Mouse (Mus musculus) left cerebral cortex, postnatal 36 days (tissue): ENCODE measurements around the gene Nptx1. TPM values are rescaled to one million over a fixed set of nuclear protein-coding genes. Genes with fewer than 3 reads are reported as not detected.

Experiments used
- DNase-seq, 2 experiments: peaks; one replicate each; pipeline ENCODE4 v3.0.0; 2021 to 2022; ENCODE audit warnings: low spot score in 2 of 2, mixed read lengths in 1 of 2
- intact Hi-C: fragments of 180-260 bp; cut with DNase I; formaldehyde crosslinking; loops from one replicate; pipeline ENCODE4 v1.15.1; 2025
- total RNA-seq, 2 experiments: library from RNA; stranded (reverse); gene quantifications; 2 replicates each; pipeline ENCODE4 v1.2.3; 2021

Nptx1 gene
- total RNA-seq, 2 experiments from 2014 or later, result 240 to 248 TPM

DNA sequence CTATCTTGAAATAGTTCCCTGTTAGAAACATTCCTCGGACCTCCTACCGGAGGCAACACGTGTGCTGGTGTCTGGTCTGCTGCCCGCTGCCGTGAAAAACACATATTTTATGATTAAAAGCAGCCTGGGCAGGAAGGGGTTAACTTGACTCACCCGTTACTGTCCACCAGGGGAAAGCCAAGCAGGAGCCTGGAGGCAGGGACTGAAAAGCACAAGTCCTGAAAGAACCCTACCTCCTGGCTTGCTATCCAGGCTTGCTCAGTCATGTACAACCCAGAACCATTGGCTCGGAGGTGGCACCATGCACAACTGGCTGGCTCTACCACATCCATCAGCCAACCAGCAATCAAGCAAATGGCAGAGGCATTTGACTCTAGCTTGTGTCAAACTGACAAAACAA, 13.8 kb downstream of the Nptx1 start:
- no peak for DNase-seq
- intact Hi-C loops, result no loop called here

DNA sequence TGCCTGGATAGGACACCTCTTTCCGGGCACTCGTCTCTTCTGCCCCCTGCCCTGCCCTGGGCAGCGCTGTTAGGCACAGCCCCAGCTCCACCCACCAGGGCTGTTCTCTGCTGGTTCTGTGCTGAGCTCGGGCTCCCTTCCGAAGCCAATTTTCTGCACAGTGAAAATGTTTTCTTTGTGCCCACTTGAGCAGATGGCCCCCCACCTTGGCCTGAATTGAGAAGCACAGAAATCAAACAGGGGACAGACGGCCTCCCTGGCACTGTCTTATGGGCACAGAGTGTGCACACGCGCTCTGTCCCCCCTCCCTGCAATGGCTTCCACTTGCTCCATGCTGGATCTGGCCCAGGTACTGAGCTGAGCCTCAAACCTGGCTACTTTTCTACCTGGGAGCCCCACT, 15.1 kb downstream of the Nptx1 start:
- intact Hi-C loops, result no loop called here
- no peak for DNase-seq

DNA sequence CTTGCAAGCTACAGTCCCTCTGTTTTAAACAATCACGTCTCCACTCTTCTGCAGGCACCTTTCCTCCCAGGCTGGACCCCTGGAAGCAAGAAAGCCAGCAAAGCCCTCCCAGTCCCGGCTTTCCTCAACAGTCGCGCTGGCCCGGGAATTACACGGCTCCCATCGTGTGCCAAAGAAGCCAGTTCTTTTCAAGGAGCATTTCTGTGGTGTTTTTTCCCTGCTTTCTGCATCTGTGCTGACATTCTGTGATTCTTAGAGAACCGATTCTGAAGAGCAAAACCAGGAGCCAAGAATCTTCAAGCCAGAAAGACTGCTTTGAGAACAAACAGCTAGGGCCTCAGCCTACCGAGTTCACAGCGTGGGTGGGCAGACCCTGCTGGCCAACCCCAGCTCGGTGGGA, 18.6 kb downstream of the Nptx1 start:
- DNase-seq, result no peak
- intact Hi-C loops, result no loop called here

DNA sequence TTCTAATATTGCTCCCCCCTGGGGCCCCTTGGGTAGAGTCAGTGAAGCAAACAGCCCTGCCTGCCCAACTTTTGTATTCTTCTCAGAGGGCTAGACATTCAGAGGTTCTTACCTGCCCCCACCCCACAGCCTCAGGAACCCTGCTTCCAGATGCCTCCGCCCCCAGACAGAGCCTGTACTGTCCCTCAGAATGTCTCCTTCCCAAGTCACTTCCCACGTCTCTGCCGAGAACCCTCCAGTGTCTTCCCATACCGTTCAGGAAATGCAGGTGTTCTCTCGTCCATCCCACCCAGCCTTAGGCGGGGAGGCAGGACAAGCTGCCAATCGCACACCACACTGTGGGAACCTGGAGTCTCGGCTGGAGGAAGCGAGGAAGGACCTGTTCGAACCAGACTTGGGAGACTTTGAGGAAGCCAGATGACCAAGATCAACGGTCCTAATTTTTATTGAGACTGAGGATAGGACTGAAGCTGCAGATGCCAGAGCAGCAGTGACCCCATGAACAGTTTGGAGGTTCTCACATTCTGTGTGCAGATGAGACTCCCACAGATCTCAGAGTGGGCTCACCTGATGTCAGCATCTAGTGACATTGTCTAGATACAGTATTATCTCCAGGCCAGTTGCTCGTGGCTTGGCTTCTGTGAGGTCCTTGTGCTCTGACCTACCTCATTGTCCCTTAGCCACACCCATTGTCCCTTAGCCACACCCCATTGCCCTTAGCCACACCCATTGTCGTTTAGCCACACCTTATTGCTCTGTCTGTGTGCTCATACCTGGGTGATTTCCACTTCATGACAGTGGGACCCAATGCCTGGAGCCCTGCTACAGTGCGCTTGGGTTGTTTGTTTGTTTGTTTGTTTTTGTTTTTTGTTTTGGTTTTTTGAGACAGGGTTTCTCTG, 21.2 kb downstream of the Nptx1 start:
- intact Hi-C loops, result no loop called here
- peak in 1 of 2 experiments; percentile 40 for DNase-seq

DNA sequence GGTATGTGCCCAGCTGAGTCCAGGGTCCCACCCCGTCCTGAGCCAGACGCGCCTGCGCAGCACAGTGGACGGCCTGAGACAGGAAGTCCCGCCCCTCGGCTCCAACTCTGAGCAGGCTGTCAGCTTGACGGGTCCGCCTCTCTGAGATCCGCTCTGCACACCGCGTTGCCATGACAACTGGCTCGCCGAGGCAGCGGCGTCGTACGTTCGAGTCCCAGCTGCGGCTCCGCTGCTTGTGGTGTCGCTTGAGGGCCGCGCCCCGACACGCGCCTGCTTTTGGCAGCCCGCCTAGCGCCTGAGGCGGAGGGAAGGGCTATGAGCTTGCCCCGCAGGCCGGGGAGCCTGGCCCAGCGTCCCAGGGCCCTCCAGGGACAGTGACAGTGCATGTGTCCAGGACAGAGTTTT, 23.0 kb downstream of the Nptx1 start:
- intact Hi-C loops, result no loop called here
- DNase-seq, result peak; percentile 64 to 68

DNA sequence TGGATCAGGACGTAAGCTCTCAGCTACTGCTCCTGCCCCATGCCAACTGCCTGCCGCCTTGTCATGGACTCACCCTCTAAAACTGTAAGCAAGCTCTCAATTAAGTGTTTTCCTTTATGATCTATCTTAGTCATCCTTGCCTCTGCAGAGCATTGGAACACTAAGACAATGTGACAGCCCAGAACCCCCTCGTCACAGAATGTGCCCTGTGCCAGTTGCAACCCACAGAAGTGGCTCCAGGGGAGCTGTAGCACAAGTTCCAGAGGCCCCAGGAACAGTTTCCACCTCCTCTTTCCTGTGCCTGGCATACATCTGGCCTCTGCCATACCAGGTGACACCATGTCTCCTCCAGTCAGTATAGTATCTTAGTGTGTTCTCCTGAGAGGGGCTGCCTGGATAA, 24.2 kb downstream of the Nptx1 start:
- intact Hi-C loops, result no loop called here

DNA sequence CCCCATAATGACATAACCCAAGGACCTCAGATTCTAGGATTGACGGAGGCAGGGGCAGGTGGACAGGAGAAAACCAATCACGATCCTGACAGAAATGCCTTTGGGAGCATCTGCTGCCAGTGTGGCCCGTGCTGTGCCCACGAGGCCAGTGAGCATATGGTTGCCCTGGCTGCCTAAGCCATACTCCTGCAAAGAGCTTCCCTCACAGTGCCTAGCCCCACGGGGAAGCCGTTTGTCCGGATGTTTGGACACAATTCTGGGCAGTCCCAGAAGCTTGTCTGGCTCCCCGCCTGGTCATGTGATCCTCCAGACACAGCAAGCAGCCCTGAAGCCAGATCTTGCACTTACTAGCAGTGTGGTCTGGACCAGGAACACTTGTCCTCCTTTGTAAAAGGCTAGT, 24.8 kb downstream of the Nptx1 start:
- intact Hi-C loops, result no loop called here
- no peak for DNase-seq

More for the DNA sequence above, 24.2 kb downstream of the Nptx1 start:
- no peak for DNase-seq

DNA sequence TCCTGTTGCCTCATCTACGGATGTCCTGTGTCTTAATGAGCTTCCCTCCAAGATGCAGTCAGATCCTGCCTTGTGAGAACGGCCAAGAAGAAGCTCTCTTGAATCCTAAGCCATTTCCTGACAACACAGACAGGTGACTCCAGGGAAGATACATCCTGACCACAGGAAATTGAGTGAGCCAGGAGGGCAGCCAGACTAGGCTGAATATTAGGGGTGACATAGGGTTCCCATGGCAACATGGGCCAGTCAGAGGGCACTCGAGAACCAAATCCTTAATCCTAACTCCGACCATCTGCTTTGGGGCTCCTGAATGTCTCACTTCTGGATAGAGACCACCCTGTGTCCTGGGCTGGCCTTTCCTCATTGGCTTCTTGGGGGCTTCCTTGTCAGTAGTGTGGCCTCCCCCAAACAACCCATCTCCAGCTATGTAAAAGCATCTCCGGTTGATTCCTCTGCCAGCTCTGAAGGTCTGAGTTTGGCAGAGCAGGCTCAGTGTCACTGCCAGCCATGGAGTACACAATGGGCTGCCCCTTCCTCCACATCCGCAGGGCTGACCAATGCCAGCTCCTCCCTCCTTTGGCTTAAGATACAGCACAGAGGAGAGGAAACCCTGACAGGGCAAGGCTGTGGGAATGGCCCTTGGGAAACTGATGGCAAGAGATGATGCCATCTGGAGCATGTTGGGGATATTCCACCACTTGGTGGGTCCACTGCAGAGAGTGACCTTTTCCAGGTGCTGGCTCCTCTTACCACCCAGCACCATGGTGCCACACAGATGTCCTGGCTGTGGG, 25.4 kb downstream of the Nptx1 start:
- intact Hi-C loops, result no loop called here
- no peak for DNase-seq

DNA sequence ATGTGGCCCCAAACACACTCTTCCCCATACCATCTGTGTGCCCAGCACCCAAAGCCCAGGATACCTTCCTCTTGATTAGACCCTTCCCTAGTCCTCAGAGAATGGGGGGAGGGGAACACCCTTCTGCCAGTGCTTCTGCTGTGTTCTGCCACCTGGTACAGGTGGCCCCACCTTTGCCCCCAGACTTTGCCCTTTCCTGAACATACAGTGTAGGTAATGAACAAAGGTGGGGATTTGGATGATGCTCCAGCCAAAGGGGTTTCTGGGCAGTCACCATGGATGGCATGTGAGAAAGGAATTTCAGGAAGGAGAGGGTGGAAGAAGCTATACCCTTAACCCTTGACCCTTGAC, 26.9 kb downstream of the Nptx1 start:
- DNase-seq, result no peak
- intact Hi-C loops, result no loop called here

DNA sequence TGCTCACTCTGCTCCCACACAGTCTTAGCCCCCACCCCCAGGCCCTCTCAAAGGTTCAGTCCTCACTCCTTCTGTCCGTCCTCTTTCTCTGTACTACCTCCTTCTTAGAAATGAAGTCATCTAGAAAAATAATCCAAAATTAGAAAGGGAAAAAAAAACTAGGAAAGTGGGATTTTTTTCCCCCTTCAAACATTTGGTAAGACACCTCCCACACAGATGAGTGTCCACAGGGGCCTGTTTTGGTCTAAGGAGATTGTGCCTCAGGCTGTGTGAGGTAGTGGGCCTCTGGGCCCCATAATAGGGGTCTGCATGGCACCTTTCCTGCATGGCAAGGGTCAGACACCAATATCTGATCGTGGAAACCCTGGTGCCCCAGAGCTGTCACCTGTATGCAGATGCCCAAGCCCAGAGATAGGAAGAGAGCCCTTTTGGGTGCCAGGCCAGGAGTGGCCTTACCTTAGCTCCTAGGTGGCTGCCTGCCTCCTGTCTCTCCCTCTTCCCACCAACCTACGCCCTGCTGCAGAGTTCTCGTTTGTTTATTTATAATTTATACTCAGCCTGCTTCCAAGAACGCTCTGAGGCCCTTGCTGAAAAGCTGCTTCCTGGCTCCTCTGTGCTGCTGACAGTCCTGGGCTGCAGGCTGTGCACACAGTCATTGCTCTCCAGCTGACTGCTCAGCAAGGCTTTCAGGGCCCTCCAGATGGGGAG, 27.4 kb downstream of the Nptx1 start:
- DNase-seq, result peak; percentile 61 to 65
- intact Hi-C loops, result no loop called here

DNA sequence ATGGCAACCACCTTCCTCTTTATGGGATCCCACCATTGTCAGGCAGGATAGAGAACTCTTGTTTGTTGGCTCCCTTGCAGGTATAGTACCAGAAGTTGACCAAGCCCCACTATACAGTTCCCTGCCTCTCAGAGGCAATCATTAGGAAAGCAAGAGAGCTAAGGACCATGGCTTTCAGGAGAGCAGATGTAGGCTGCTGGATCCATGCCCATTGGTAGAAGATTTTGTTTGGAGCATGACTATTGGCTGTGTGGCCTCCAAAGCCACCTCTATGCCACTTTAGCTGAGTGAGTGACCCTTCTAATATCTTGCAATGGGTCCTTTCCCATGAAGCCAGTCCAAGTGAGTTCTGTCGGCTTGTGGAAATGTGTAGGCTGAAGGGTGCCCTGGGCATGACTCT, 28.2 kb downstream of the Nptx1 start:
- no peak for DNase-seq
- intact Hi-C loops, result no loop called here

DNA sequence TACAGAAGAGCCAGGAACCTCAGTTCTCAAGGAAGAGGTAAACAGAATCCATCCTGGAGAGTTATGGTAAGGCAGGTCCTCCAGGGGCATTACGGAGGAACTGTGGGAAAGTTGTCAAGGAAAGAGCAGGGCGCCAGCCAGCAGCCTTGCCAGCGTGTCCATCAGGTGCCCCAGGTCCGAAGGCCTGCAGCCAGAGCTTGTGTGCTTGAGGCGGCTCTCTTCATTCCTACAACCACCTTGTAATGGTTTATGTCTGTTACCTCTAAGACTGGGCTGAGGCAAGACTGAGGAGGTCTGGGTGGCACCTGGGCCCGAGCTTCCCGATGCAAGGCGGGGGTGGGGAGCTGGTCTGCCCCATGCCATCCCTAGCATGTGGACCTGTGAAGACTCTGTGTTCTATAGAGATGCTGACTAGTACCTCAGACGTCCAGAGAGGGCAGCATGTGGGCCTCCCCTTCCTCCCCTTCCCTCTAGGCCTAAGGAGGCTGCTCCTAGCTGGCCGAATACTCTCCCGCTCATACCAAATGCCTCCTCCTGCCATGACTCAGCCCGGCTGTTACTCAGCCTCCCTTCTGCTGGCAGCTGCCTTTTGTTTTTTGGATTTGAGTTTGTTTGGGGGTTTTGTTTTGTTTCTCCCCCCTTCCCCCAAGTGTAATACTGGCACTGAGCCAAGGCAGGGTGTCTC, 30.7 kb downstream of the Nptx1 start:
- intact Hi-C loops, result no loop called here
- peak in 1 of 2 experiments; percentile 69 for DNase-seq

DNA sequence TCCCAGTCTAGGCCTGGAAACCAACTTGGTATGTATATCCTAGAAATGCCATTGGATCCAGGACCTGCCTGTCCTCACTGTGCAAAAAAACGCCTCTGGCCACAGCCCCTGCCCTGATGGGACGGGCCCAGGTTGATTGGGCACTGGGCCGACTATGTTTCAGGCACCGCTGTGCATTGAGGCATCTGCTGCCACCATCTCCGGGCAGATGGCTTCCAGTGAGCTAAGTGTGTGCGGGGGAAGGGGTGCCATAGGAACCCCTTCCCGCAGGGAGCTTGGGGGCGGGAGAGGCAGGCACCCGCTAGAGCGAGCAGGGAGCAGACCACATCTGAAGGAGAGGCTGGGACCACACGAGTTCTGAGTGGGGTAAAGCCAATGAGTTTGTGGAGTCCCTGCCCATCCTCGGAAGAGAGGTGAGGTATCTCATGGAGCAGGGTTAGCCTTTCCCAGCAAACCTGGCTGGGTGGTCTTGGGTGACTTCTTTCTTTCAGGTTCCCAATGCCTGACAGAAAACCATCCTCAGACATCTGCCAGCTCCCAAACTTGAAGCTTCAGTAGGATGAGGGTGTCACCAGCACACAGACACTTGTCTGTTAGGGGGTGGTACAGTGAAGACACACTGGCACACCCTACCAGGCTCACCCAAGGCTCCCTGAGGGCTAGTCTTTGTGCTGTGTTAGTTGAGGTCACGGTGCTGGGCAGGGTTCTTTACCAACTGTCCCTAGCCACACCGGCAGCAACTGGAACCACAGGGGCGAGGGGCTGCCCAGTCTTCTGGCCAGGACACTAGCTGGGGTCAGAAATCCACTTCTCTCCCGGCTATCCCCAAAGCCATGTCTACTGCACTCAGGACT, 31.5 kb downstream of the Nptx1 start:
- DNase-seq, result peak; percentile 82 to 86
- intact Hi-C loops, result loop anchor here (2.0 kb wide), 1 partner anchor 31 kb away; the partner anchor contains the start of gene Nptx1

DNA sequence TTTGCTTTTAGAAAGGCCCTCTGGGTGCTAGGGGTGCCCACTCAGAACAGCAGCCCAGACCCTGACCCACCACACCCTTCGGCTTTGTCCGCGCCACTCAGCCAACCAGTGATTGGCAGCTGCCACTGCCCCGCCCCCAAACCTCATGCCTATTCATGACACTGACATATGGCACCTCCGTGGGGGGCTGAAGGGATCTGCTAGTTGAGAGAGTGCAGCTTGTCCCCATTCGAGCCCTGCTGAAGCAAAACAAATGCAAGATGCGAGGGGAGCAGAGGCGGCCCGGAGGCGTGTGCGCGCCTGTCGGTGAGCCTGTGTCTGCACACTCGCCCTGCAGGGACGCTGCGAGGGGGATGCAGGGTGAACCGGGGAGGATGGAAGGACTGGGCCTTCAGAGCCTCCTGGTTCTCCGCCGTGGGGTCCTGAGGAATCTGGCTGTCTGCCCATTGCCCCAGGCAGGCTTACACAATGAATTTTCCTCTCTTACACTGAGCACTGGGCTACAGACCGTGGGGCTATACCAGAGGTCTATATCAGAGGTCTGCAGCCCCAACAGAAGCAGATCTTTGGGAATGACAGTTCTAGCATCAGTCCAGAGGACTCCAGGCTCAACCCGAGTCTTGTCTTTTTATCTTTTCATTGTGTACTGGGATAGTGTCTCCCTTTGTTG, 32.5 kb downstream of the Nptx1 start:
- DNase-seq, result peak; percentile 72 to 82
- intact Hi-C loops, result loop anchor here (2.0 kb wide), 1 partner anchor 32 kb away; the partner anchor contains the start of gene Nptx1

DNA sequence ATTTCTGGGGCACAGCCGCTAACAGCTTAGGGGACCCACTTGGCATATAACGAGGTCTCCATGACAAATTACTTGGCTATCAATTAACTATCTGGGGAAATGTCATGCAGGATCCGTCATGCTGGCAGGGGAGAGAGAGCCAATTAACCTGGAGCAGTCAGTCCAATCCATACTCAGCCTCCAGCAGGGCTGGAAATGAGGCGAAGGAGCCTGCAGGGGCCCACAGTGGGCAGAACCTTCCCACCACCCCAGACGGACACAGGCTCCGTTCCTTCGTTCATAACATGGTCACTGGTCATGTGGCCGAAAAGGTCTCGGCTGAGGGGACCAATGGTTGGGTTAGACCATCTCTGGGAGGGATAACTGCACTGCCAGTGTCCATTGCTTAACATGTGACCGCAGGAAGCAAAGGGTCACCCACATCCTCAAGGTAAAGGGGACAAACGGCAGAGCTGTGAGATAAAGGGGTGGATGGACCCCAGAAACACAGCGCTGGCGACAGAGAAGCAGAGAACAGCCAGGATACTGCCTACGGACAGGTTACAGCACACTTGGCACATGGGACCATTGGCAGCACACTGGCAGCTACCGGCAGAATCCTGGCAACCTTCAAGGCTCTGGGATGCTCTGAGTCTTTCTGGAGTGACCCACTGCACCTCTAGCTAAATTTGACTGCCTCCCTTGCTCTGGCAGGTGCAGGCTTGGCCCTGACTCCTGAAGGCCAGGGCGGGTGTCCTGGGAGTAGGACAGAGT, 33.3 kb downstream of the Nptx1 start:
- no peak for DNase-seq
- intact Hi-C loops, result loop anchor here (2.0 kb wide), 1 partner anchor 33 kb away; the partner anchor contains the start of gene Nptx1

DNA sequence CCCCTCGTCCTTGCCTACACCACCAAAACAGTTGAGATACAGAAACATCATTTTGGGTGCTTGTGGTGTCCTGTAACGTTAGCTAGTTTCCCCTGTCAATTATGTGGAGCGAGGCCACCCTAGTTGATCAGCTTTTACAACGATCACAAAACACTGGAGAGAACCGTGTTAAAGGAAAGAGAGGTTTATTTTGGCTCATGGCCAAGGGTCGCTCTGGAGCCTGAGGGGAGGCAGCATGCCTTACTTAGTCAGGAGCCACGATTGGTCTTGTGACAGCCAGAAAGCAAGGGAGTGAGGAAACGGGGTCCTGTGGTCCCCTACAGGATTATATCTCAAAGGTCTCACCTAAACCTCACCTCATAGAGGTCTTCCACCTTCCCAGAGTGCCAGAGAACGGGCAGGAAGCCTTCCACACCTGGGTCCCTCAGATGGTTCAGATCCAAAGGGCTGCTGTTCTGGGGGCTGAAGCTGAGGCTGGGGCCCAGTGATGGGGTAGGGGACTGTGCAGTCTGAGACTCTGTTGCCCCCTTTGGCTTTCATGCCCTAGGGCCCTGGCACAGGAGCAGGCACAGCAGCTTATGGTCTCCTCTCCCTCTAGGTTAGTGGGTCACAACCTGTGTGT, 34.4 kb downstream of the Nptx1 start:
- intact Hi-C loops, result no loop called here
- no peak for DNase-seq
